Mouse (Mus musculus) embryonic facial prominence, embryonic 14.5 days (tissue): ENCODE results near the gene Aak1. TPM values are rescaled to one million over a fixed set of nuclear protein-coding genes. Genes with fewer than 3 reads are reported as not detected.
A peak's percentile ranks its signal among the peaks of the same experiment; 100 is the strongest.
"Not testable (repeated sequence)": the region's sequence is repeated elsewhere in the genome, so short reads cannot be mapped to it uniquely, and the experiment has no call there.

Source experiments
- ATAC-seq: fragments of 200-750 bp; cut with Nextera tagmentation; 2 replicates; pipeline ENCODE4 v1.8.0; 2017; ENCODE audit warnings: low read depth, moderate number of reproducible peaks, moderate TSS enrichment
- DNase-seq: peaks from one replicate; pipeline ENCODE4 v3.0.0-alpha.2; 2015; ENCODE audit warnings: low spot score
- H3K27ac ChIP-seq: fragments of 300-500 bp; sonication (generic); replicated peaks from 2 replicates; pipeline ENCODE4 v1.5.1; 2014; ENCODE audit warnings: low read depth, mild to moderate bottlenecking, low read length, moderate library complexity
- H3K27me3 ChIP-seq: fragments of 300-500 bp; sonication (generic); replicated peaks from 2 replicates; pipeline ENCODE4 v1.6.1; 2014; ENCODE audit warnings: low read length; ENCODE audit not compliant: control insufficient read depth, insufficient read depth
- H3K36me3 ChIP-seq: fragments of 300-500 bp; sonication (generic); 2 replicates; pipeline ENCODE4 v1.6.1; 2014; ENCODE audit warnings: low read length, mixed read lengths; ENCODE audit not compliant: control insufficient read depth, insufficient read depth
- H3K4me1 ChIP-seq: fragments of 300-500 bp; sonication (generic); 2 replicates; pipeline ENCODE4 v1.6.1; 2014; ENCODE audit warnings: antibody characterized with exemption, low read length; ENCODE audit not compliant: control insufficient read depth, insufficient read depth
- H3K4me2 ChIP-seq: fragments of 300-500 bp; sonication (generic); 2 replicates; pipeline ENCODE4 v1.6.1; 2014; ENCODE audit warnings: low read depth, mild to moderate bottlenecking, low read length, moderate library complexity, mixed read lengths
- H3K4me3 ChIP-seq: fragments of 300-500 bp; sonication (generic); 2 replicates; pipeline ENCODE4 v1.5.1; 2014; ENCODE audit warnings: low read depth, mild to moderate bottlenecking, low read length
- H3K9ac ChIP-seq: fragments of 300-500 bp; sonication (generic); 2 replicates; pipeline ENCODE4 v1.6.1; 2014; ENCODE audit warnings: low read depth, mild to moderate bottlenecking, low read length, moderate library complexity, mixed read lengths
- H3K9me3 ChIP-seq: fragments of 300-500 bp; sonication (generic); 2 replicates; pipeline ENCODE4 v1.6.1; 2016; ENCODE audit warnings: low read length; ENCODE audit not compliant: control insufficient read depth
- WGBS: fragments of 180-500 bp; shearing (Covaris S2); extraction: QIAGEN DNeasy Blood & Tissue Kit; methylation state at CpG from one replicate; pipeline ENCODE4 v1.1.7; 2014; 5-methylcytosine and 5-hydroxymethylcytosine counted together
- polyA plus RNA-seq: library from polyadenylated mRNA; unstranded; fragments of >200 nt; fragmentation: Nextera tagmentation; extraction: Ambion mirVana; gene quantifications from 2 replicates; pipeline ENCODE4 v1.2.1, GENCODE M21; 2014

Aak1 gene
- polyA plus RNA-seq, 1 experiment from 2014 or later: 22.4 TPM

DNA sequence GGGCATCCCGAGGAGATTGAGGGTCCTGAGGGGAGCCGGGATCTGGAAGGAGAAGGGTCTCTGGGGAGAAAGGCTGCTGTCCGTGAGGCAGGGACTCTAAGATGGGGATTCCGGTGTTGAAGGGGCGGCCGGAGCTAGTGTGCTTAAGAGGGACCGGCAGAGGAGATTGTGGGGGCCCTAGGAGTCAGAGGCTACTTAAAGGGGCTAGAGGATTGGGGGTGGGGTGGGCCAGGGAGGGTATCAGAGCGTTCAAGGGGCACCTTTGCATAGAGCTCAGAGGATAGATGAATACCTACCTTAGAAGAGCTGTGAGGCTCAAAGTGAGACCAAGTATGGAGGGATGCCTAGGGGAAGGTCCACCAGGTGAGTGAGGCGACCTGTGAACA lies 193.8 kb downstream of the Aak1 start:
- no peaks in the 10 kb centered on the region for H3K27me3 ChIP-seq

GRCm38 (mm10) chr6:87044895-87045294 lies 195.6 kb downstream of the Aak1 start:
- Histone ChIP-seq H3K4me2 (peak overlapping the region; percentile 77; the same call in 1 of the 2 replicates), H3K4me1 (peaks cover 17% of the 10 kb centered on the region; the same call in 1 of the 2 replicates), H3K9me3 (no peaks in the 10 kb centered on the region), H3K27ac (no peak overlapping the region), H3K36me3 (0 out of 2 replicates have a peak, but pooled peaks cover 20% of the 10 kb centered on the region), H3K27me3 (no peaks in the 10 kb centered on the region), H3K9ac (no peak overlapping the region), H3K4me3 (no peak overlapping the region)
- WGBS: 78% methylated on average over 2 of the region's 2 CpGs
- ATAC-seq: no peak
- no peak for DNase-seq

More for the DNA sequence above, 193.8 kb downstream of the Aak1 start:
- peak; percentile 1; the same call in 1 of the 2 replicates for ATAC-seq
- Histone ChIP-seq H3K36me3 (0 out of 2 replicates have a peak, but pooled peaks cover 10% of the 10 kb centered on the region), H3K9me3 (no peaks in the 10 kb centered on the region), H3K4me2 (peak overlapping the region; percentile 77), H3K4me3 (peak overlapping the region; percentile 100), H3K27ac (peak overlapping the region; percentile 99), H3K9ac (peak overlapping the region; percentile 97), H3K4me1 (peaks cover 17% of the 10 kb centered on the region; the same call in 1 of the 2 replicates)
- no peak for DNase-seq
- WGBS: under 1% methylated on average over 9 of the region's 9 CpGs

GRCm38 (mm10) chr6:87045507-87045906 lies 196.2 kb downstream of the Aak1 start:
- Histone ChIP-seq H3K4me1 (peaks cover 17% of the 10 kb centered on the region; the same call in 1 of the 2 replicates), H3K9me3 (no peaks in the 10 kb centered on the region), H3K36me3 (0 out of 2 replicates have a peak, but pooled peaks cover 20% of the 10 kb centered on the region), H3K27ac (no peak overlapping the region), H3K9ac (no peak overlapping the region), H3K4me3 (no peak overlapping the region), H3K4me2 (no peak overlapping the region), H3K27me3 (no peaks in the 10 kb centered on the region)
- ATAC-seq: no peak
- 68% methylated on average over 3 of the region's 3 CpGs for WGBS
- DNase-seq: no peak

GRCm38 (mm10) chr6:87048712-87049111 lies 199.4 kb downstream of the Aak1 start:
- H3K36me3 ChIP-seq: peaks cover 48% of the 10 kb centered on the region
- not testable (repeated sequence) for DNase-seq, H3K27ac ChIP-seq, H3K4me1 ChIP-seq, H3K9me3 ChIP-seq, H3K9ac ChIP-seq, ATAC-seq, H3K27me3 ChIP-seq, H3K4me3 ChIP-seq, H3K4me2 ChIP-seq
- WGBS: 97% methylated on average over 7 of the region's 7 CpGs

- Histone ChIP-seq H3K9ac (no peak overlapping the region), H3K36me3 (peaks cover 79% of the 10 kb centered on the region), H3K4me2 (no peak overlapping the region), H3K4me1 (no peaks in the 10 kb centered on the region), H3K27ac (no peak overlapping the region), H3K4me3 (no peak overlapping the region), H3K27me3 (no peaks in the 10 kb centered on the region), H3K9me3 (no peaks in the 10 kb centered on the region)
- DNase-seq (no peak), ATAC-seq (no peak)
- 86% methylated on average over 10 of the region's 10 CpGs for WGBS
These were observed 202.6 kb downstream of the Aak1 start for GRCm38 (mm10) chr6:87051886-87052425.

Other genes with a start within 250 kb of the Aak1 start
- 37.1 and 74.1 TPM in 2 replicates for gene Asprv1, start 221.4 kb upstream of the Aak1 start, polyA plus RNA-seq
- gene Mxd1, start 180.4 kb upstream of the Aak1 start, polyA plus RNA-seq: 10.3 and 11.8 TPM in 2 replicates
- 107 TPM in 2 replicates for gene Snrnp27, start 165.0 kb upstream of the Aak1 start, polyA plus RNA-seq
- 31.7 and 34.1 TPM in 2 replicates for gene Gmcl1, start 116.1 kb upstream of the Aak1 start, polyA plus RNA-seq
- gene Anxa4, start 55.9 kb upstream of the Aak1 start, polyA plus RNA-seq: 44.1 and 46.7 TPM in 2 replicates
- gene Nfu1, start 159.7 kb downstream of the Aak1 start, polyA plus RNA-seq: 104 and 107 TPM in 2 replicates
- gene Gfpt1, start 193.3 kb downstream of the Aak1 start, polyA plus RNA-seq: 22.7 and 23.3 TPM in 2 replicates